Mouse (Mus musculus) MEL (cell line): ENCODE measurements around the gene Ppm1f. TPM values are rescaled to one million over a fixed set of nuclear protein-coding genes. Genes with fewer than 3 reads are reported as not detected.
"Not testable (repeated sequence)": the region's sequence is repeated elsewhere in the genome, so short reads cannot be mapped to it uniquely, and the experiment has no call there.

Source experiments
- DNase-seq: peaks from one replicate; pipeline ENCODE4 v3.0.0; 2011; ENCODE audit warnings: low read depth, low spot score
- H3K27ac ChIP-seq: 2 replicates; pipeline ENCODE4 v1.5.1; 2012; ENCODE audit warnings: low read depth, mild to moderate bottlenecking, control low read depth, low read length, moderate library complexity; ENCODE audit not compliant: control insufficient read depth
- H3K27me3 ChIP-seq, 2 experiments: fragments of 150-350 bp in 1 of 2; sonication (generic) in 1 of 2; 2 replicates each; pipeline ENCODE4 v1.6.1; 2012; ENCODE audit warnings: low read length in 2 of 2, mild to moderate bottlenecking in 2 of 2, improper control_type of control experiment in 1 of 2, moderate library complexity in 1 of 2; ENCODE audit not compliant: insufficient read depth in 2 of 2, control insufficient read depth in 1 of 2
- H3K36me3 ChIP-seq, 2 experiments: 2 replicates each; pipeline ENCODE4 v1.6.1; 2012 to 2014; ENCODE audit warnings: low read length in 2 of 2, improper control_type of control experiment in 1 of 2, inconsistent platforms in 1 of 2, mild to moderate bottlenecking in 1 of 2; ENCODE audit not compliant: insufficient read depth in 2 of 2, control insufficient read depth in 1 of 2
- H3K4me1 ChIP-seq, 2 experiments: fragments of 150-350 bp in 1 of 2; sonication (generic) in 1 of 2; 2 replicates each; pipeline ENCODE4 v1.6.1; 2012; ENCODE audit warnings: low read length in 2 of 2, improper control_type of control experiment in 1 of 2, mild to moderate bottlenecking in 1 of 2; ENCODE audit not compliant: insufficient read depth in 2 of 2, control insufficient read depth in 1 of 2
- H3K4me3 ChIP-seq, 2 experiments: fragments of 150-350 bp in 1 of 2; sonication (generic) in 1 of 2; 2 replicates each; pipeline ENCODE4 v1.5.1; 2012; ENCODE audit warnings: low read depth in 2 of 2, low read length in 2 of 2, mild to moderate bottlenecking in 2 of 2, moderate library complexity in 2 of 2, control low read depth in 1 of 2, improper control_type of control experiment in 1 of 2; ENCODE audit not compliant: control insufficient read depth in 1 of 2, insufficient read depth in 1 of 2
- H3K79me2 ChIP-seq: 2 replicates; pipeline ENCODE4 v1.6.1; 2012; ENCODE audit warnings: mild to moderate bottlenecking, low read length, moderate library complexity; ENCODE audit not compliant: control insufficient read depth, poor library complexity, insufficient read depth
- H3K9ac ChIP-seq: 2 replicates; pipeline ENCODE4 v1.6.1; 2012; ENCODE audit warnings: low read depth, mild to moderate bottlenecking, control low read depth, low read length, moderate library complexity; ENCODE audit not compliant: control insufficient read depth, poor library complexity, severe bottlenecking
- H3K9me3 ChIP-seq: fragments of 150-350 bp; sonication (generic); replicated peaks from 2 replicates; pipeline ENCODE4 v1.6.1; 2012; ENCODE audit warnings: mild to moderate bottlenecking, low read length, improper control_type of control experiment, moderate library complexity; ENCODE audit not compliant: insufficient read depth
- CHD2 ChIP-seq: IDR thresholded peaks from 2 replicates; pipeline ENCODE4 v1.6.1; 2011; ENCODE audit warnings: low read length, improper control_type of control experiment
- E2F4 ChIP-seq: IDR thresholded peaks from 2 replicates; pipeline ENCODE4 v1.6.1; 2011; ENCODE audit warnings: low read depth, low read length, improper control_type of control experiment, borderline replicate concordance
- ELF1 ChIP-seq: IDR thresholded peaks from 2 replicates; pipeline ENCODE4 v1.6.1; 2014; ENCODE audit warnings: low read depth, mild to moderate bottlenecking, inconsistent platforms, low read length, improper control_type of control experiment, moderate library complexity
- ETS1 ChIP-seq: IDR thresholded peaks from 2 replicates; pipeline ENCODE4 v1.6.1; 2012; ENCODE audit warnings: low read depth, mild to moderate bottlenecking, inconsistent platforms, low read length, improper control_type of control experiment, moderate library complexity
- GABPA ChIP-seq: IDR thresholded peaks from 2 replicates; pipeline ENCODE4 v1.6.1; 2012; ENCODE audit warnings: low read depth, mild to moderate bottlenecking, inconsistent platforms, low read length, improper control_type of control experiment, moderate library complexity
- GATA1 ChIP-seq: IDR thresholded peaks from 2 replicates; pipeline ENCODE4 v1.6.1; 2011; ENCODE audit warnings: low read depth, low read length, improper control_type of control experiment
- MAX ChIP-seq: IDR thresholded peaks from 2 replicates; pipeline ENCODE4 v1.6.1; 2011; ENCODE audit warnings: low read length, improper control_type of control experiment
- MAZ ChIP-seq: IDR thresholded peaks from 2 replicates; pipeline ENCODE4 v1.6.1; 2012; ENCODE audit warnings: low read depth, mild to moderate bottlenecking, inconsistent platforms, low read length, improper control_type of control experiment
- MXI1 ChIP-seq: IDR thresholded peaks from 2 replicates; pipeline ENCODE4 v1.6.1; 2011; ENCODE audit warnings: mild to moderate bottlenecking, low read depth, low read length, improper control_type of control experiment
- NELFE ChIP-seq: IDR thresholded peaks from 2 replicates; pipeline ENCODE4 v1.6.1; 2011; ENCODE audit warnings: low read depth, low read length, improper control_type of control experiment
- POLR2A ChIP-seq, 2 experiments: IDR thresholded peaks; 2 replicates each; pipeline ENCODE4 v1.6.1; 2011 to 2012; ENCODE audit warnings: low read length in 2 of 2, mild to moderate bottlenecking in 2 of 2, control low read depth in 1 of 2, improper control_type of control experiment in 1 of 2, low read depth in 1 of 2, moderate library complexity in 1 of 2; ENCODE audit not compliant: control insufficient read depth in 1 of 2, insufficient read depth in 1 of 2, poor library complexity in 1 of 2
- POLR2AphosphoS2 ChIP-seq: IDR thresholded peaks from 2 replicates; pipeline ENCODE4 v1.6.1; 2011; ENCODE audit warnings: low read length, improper control_type of control experiment
- RAD21 ChIP-seq: IDR thresholded peaks from 2 replicates; pipeline ENCODE4 v1.6.1; 2011; ENCODE audit warnings: mild to moderate bottlenecking, low read depth, low read length, improper control_type of control experiment
- SIN3A ChIP-seq: IDR thresholded peaks from 2 replicates; pipeline ENCODE4 v1.6.1; 2012; ENCODE audit warnings: low read length, improper control_type of control experiment, inconsistent platforms
- SMC3 ChIP-seq: IDR thresholded peaks from 2 replicates; pipeline ENCODE4 v1.6.1; 2011; ENCODE audit warnings: low read depth, low read length, improper control_type of control experiment
- TAL1 ChIP-seq: IDR thresholded peaks from 2 replicates; pipeline ENCODE4 v1.6.1; 2012; ENCODE audit warnings: mild to moderate bottlenecking, inconsistent platforms, low read length, moderate library complexity, mixed read lengths
- UBTF ChIP-seq: IDR thresholded peaks from 2 replicates; pipeline ENCODE4 v1.6.1; 2012; ENCODE audit warnings: low read depth, mild to moderate bottlenecking, inconsistent platforms, low read length, improper control_type of control experiment, moderate library complexity, borderline replicate concordance; ENCODE audit not compliant: insufficient read depth
- USF1 ChIP-seq: IDR thresholded peaks from 2 replicates; pipeline ENCODE4 v1.6.1; 2014; ENCODE audit warnings: low read depth, mild to moderate bottlenecking, inconsistent platforms, low read length, improper control_type of control experiment, moderate library complexity
- USF2 ChIP-seq, 2 experiments: IDR thresholded peaks; 2 replicates each; pipeline ENCODE4 v1.6.1; 2011 to 2012; ENCODE audit warnings: improper control_type of control experiment in 2 of 2, low read length in 2 of 2, borderline replicate concordance in 1 of 2, inconsistent platforms in 1 of 2, low read depth in 1 of 2, mild to moderate bottlenecking in 1 of 2; ENCODE audit not compliant: insufficient read depth in 1 of 2
- ZKSCAN1 ChIP-seq: IDR thresholded peaks from 2 replicates; pipeline ENCODE4 v1.6.1; 2012; ENCODE audit warnings: low read depth, mild to moderate bottlenecking, inconsistent platforms, low read length, improper control_type of control experiment, moderate library complexity
- ZNF384 ChIP-seq: IDR thresholded peaks from 2 replicates; pipeline ENCODE4 v1.6.1; 2012; ENCODE audit warnings: low read depth, mild to moderate bottlenecking, inconsistent platforms, low read length, improper control_type of control experiment
- polyA plus RNA-seq, 2 experiments: library from polyadenylated mRNA; stranded (reverse) in 1 of 2; unstranded in 1 of 2; fragments of >175 nt in 1 of 2; fragments of >200 nt in 1 of 2; gene quantifications; 2 replicates each; pipeline versions ENCODE4 v1.2.1 to v1.2.4; 2012; ENCODE audit warnings: low replicate concordance in 2 of 2, low read depth in 1 of 2; ENCODE audit not compliant: insufficient read length in 2 of 2, insufficient read depth in 1 of 2, missing spikeins in 1 of 2
- total RNA-seq: library from RNA; depleted of rRNA; stranded (reverse); fragments of 300-350 nt; gene quantifications from 2 replicates; pipeline ENCODE4 v1.2.3, GENCODE M21; 2012

Ppm1f gene
- total and polyA plus RNA-seq, 3 experiments, result 28.3 to 30.6 TPM; not detected in 1

- TF ChIP-seq ELF1 (no peak), RAD21 (no peak)
- no peak overlapping the region for H3K27ac ChIP-seq
- H3K36me3 ChIP-seq, result no peaks in the 10 kb centered on the region
- H3K9me3 ChIP-seq, result no peaks in the 10 kb centered on the region
- H3K4me3 ChIP-seq, result no peak overlapping the region
- no peaks in the 10 kb centered on the region; a peak in 1 of 4 replicates for H3K4me1 ChIP-seq
- no peak overlapping the region for H3K9ac ChIP-seq
- no peaks in the 10 kb centered on the region for H3K79me2 ChIP-seq
- H3K27me3 ChIP-seq, result peaks cover 0 to 1% of the 10 kb centered on the region in 2 experiments; a peak in 1 of 4 replicates
- no peak for DNase-seq
Observed at GRCm38 (mm10) chr16:16855541-16855940, 40.7 kb upstream of the Ppm1f start.

GRCm38 (mm10) chr16:16856054-16856453 is 40.2 kb upstream of the Ppm1f start:
- H3K36me3 ChIP-seq, H3K9ac ChIP-seq, H3K4me3 ChIP-seq, H3K27ac ChIP-seq, H3K9me3 ChIP-seq, H3K79me2 ChIP-seq, H3K27me3 ChIP-seq, H3K4me1 ChIP-seq, DNase-seq: not testable (repeated sequence)
- peak; percentile 52 for TF ChIP-seq ZNF384

GRCm38 (mm10) chr16:16856731-16857476 is 39.4 kb upstream of the Ppm1f start:
- Histone ChIP-seq H3K27me3 (peaks cover 0 to 1% of the 10 kb centered on the region in 2 experiments; a peak in 1 of 4 replicates), H3K9ac (no peak overlapping the region), H3K79me2 (no peaks in the 10 kb centered on the region), H3K4me1 (no peaks in the 10 kb centered on the region; a peak in 1 of 4 replicates), H3K9me3 (no peaks in the 10 kb centered on the region), H3K27ac (no peak overlapping the region), H3K36me3 (no peaks in the 10 kb centered on the region), H3K4me3 (no peak overlapping the region)
- TF ChIP-seq USF1, result no peak
- TF ChIP-seq NELFE, result no peak
- TF ChIP-seq SMC3, result no peak
- no peak for TF ChIP-seq UBTF
- no peak for TF ChIP-seq ETS1
- TF ChIP-seq GABPA, result no peak
- no peak for TF ChIP-seq POLR2AphosphoS2
- no peak for TF ChIP-seq ZKSCAN1
- no peak for TF ChIP-seq MAZ
- no peak for TF ChIP-seq CHD2
- no peak for TF ChIP-seq GATA1
- no peak for TF ChIP-seq TAL1
- no peak for TF ChIP-seq E2F4
- TF ChIP-seq SIN3A, result no peak
- no peak for TF ChIP-seq MAX
- TF ChIP-seq USF2 (IDR thresholded peaks at IDR 0.05; ENCODE audit: borderline replicate concordance in 1 of 2, insufficient read depth in 1 of 2, low read depth in 1 of 2, low read length in 2 of 2), result no peak
- no peak for TF ChIP-seq POLR2A (IDR thresholded peaks at IDR 0.05; ENCODE audit: control insufficient read depth in 1 of 2, insufficient read depth in 1 of 2, low read depth in 1 of 2, low read length in 2 of 2, poor library complexity in 1 of 2)
- no peak for TF ChIP-seq MXI1
- DNase-seq, result no peak
